Mouse (Mus musculus) stomach, embryonic 16.5 days (tissue): Measurements from ENCODE around the gene Mroh2a. TPM values are rescaled to one million over a fixed set of nuclear protein-coding genes. Genes with fewer than 3 reads are reported as not detected.

ENCODE experiments used
- ATAC-seq: fragments of 200-750 bp; cut with Nextera tagmentation; 2 replicates; pipeline ENCODE4 v1.8.0; 2017; ENCODE audit warnings: moderate number of reproducible peaks, moderate TSS enrichment; ENCODE audit not compliant: insufficient read depth, low FRiP score
- H3K27ac ChIP-seq: fragments of 300-500 bp; sonication (generic); 2 replicates; pipeline ENCODE4 v1.5.1; 2014; ENCODE audit warnings: low read length
- H3K27me3 ChIP-seq: fragments of 300-500 bp; sonication (generic); 2 replicates; pipeline ENCODE4 v1.6.1; 2014; ENCODE audit warnings: low read length, control low read depth, mixed read lengths; ENCODE audit not compliant: control insufficient read depth, insufficient read depth
- H3K36me3 ChIP-seq: fragments of 300-500 bp; sonication (generic); 2 replicates; pipeline ENCODE4 v1.6.1; 2014; ENCODE audit warnings: low read length; ENCODE audit not compliant: control insufficient read depth, insufficient read depth
- H3K4me1 ChIP-seq: fragments of 300-500 bp; sonication (generic); 2 replicates; pipeline ENCODE4 v1.6.1; 2014; ENCODE audit warnings: low read length, control low read depth, mixed read lengths; ENCODE audit not compliant: control insufficient read depth, insufficient read depth
- H3K4me2 ChIP-seq: fragments of 300-500 bp; sonication (generic); 2 replicates; pipeline ENCODE4 v1.6.1; 2014; ENCODE audit warnings: low read depth, low read length, mixed read lengths
- H3K4me3 ChIP-seq: fragments of 300-500 bp; sonication (generic); replicated peaks from 2 replicates; pipeline ENCODE4 v1.5.1; 2014; ENCODE audit warnings: mild to moderate bottlenecking, low read length
- H3K9ac ChIP-seq: fragments of 300-500 bp; sonication (generic); 2 replicates; pipeline ENCODE4 v1.6.1; 2014; ENCODE audit warnings: low read length
- H3K9me3 ChIP-seq: fragments of 300-500 bp; sonication (generic); replicated peaks from 2 replicates; pipeline ENCODE4 v1.6.1; 2016; ENCODE audit warnings: low read length, control low read depth; ENCODE audit not compliant: control insufficient read depth
- WGBS: fragments of 180-500 bp; shearing (Covaris S2); extraction: QIAGEN DNeasy Blood & Tissue Kit; methylation state at CpG from one replicate; pipeline ENCODE4 v1.1.7; 2014; 5-methylcytosine and 5-hydroxymethylcytosine counted together
- polyA plus RNA-seq: library from polyadenylated mRNA; unstranded; fragments of >200 nt; fragmentation: Nextera tagmentation; extraction: Ambion mirVana; gene quantifications from 2 replicates; pipeline ENCODE4 v1.2.1, GENCODE M21; 2015

The Mroh2a gene
- polyA plus RNA-seq, 1 experiment from 2014 or later, result 1.6 TPM

- Histone ChIP-seq H3K4me1 (peaks cover 12% of the 10 kb centered on the region; the same call in 1 of the 2 replicates), H3K9ac (no peak overlapping the region), H3K4me3 (no peak overlapping the region), H3K9me3 (no peaks in the 10 kb centered on the region), H3K36me3 (peaks cover 92% of the 10 kb centered on the region), H3K27ac (no peak overlapping the region), H3K4me2 (no peak overlapping the region), H3K27me3 (no peaks in the 10 kb centered on the region)
- WGBS, result 78% methylated on average over 4 of the region's 4 CpGs
- no peak for ATAC-seq
These were observed 38.1 kb downstream of the Mroh2a start for GRCm38 (mm10) chr1:88264869-88265240.

GRCm38 (mm10) chr1:88266123-88266522, 39.3 kb downstream of the Mroh2a start:
- peaks cover 89% of the 10 kb centered on the region for H3K36me3 ChIP-seq
- H3K4me1 ChIP-seq, result peaks cover 9% of the 10 kb centered on the region; the same call in 1 of the 2 replicates
- H3K9me3 ChIP-seq, result no peaks in the 10 kb centered on the region
- H3K27ac ChIP-seq, result no peak overlapping the region
- H3K4me3 ChIP-seq, result no peak overlapping the region
- H3K9ac ChIP-seq, result no peak overlapping the region
- 89% methylated on average over 13 of the region's 13 CpGs for WGBS
- no peaks in the 10 kb centered on the region for H3K27me3 ChIP-seq
- no peak for ATAC-seq
- no peak overlapping the region for H3K4me2 ChIP-seq

GRCm38 (mm10) chr1:88267489-88267888, 40.7 kb downstream of the Mroh2a start:
- H3K4me1 ChIP-seq, result peaks cover 2% of the 10 kb centered on the region; the same call in 1 of the 2 replicates
- H3K27ac ChIP-seq, result no peak overlapping the region
- no peak for ATAC-seq
- H3K36me3 ChIP-seq, result peaks cover 84% of the 10 kb centered on the region
- H3K27me3 ChIP-seq, result no peaks in the 10 kb centered on the region
- no peak overlapping the region for H3K9ac ChIP-seq
- H3K4me3 ChIP-seq, result no peak overlapping the region
- H3K4me2 ChIP-seq, result no peak overlapping the region
- no peaks in the 10 kb centered on the region for H3K9me3 ChIP-seq
- WGBS, result 91% methylated on average over 6 of the region's 6 CpGs

- Histone ChIP-seq H3K36me3 (peaks cover 79% of the 10 kb centered on the region), H3K27ac (no peak overlapping the region), H3K9ac (no peak overlapping the region), H3K9me3 (no peaks in the 10 kb centered on the region), H3K4me2 (no peak overlapping the region), H3K4me3 (no peak overlapping the region), H3K4me1 (no peaks in the 10 kb centered on the region), H3K27me3 (no peaks in the 10 kb centered on the region)
- 86% methylated on average over 6 of the region's 6 CpGs for WGBS
- ATAC-seq, result no peak
These were observed 41.3 kb downstream of the Mroh2a start for GRCm38 (mm10) chr1:88268070-88268469.

GRCm38 (mm10) chr1:88269539-88270309, 42.9 kb downstream of the Mroh2a start:
- no peak overlapping the region for H3K9ac ChIP-seq
- no peaks in the 10 kb centered on the region for H3K9me3 ChIP-seq
- peaks cover 78% of the 10 kb centered on the region for H3K36me3 ChIP-seq
- no peak for ATAC-seq
- H3K27ac ChIP-seq, result no peak overlapping the region
- WGBS, result 89% methylated on average over 12 of the region's 12 CpGs
- H3K4me3 ChIP-seq, result no peak overlapping the region
- H3K27me3 ChIP-seq, result no peaks in the 10 kb centered on the region
- no peak overlapping the region for H3K4me2 ChIP-seq
- H3K4me1 ChIP-seq, result no peaks in the 10 kb centered on the region

- 64% methylated on average over 4 of the region's 4 CpGs for WGBS
- no peak for ATAC-seq
- H3K4me3 ChIP-seq, result no peak overlapping the region
- H3K9me3 ChIP-seq, result no peaks in the 10 kb centered on the region
- H3K27ac ChIP-seq, result no peak overlapping the region
- peaks cover 22% of the 10 kb centered on the region for H3K4me1 ChIP-seq
- H3K4me2 ChIP-seq, result no peak overlapping the region
- no peak overlapping the region for H3K9ac ChIP-seq
- H3K27me3 ChIP-seq, result no peaks in the 10 kb centered on the region
- H3K36me3 ChIP-seq, result peaks cover 50% of the 10 kb centered on the region
These were observed 46.1 kb downstream of the Mroh2a start for GRCm38 (mm10) chr1:88272851-88273250.

- Histone ChIP-seq H3K9ac (no peak overlapping the region), H3K27ac (no peak overlapping the region), H3K27me3 (no peaks in the 10 kb centered on the region), H3K9me3 (no peaks in the 10 kb centered on the region), H3K4me3 (no peak overlapping the region), H3K4me2 (no peak overlapping the region), H3K4me1 (peaks cover 25% of the 10 kb centered on the region), H3K36me3 (peaks cover 46% of the 10 kb centered on the region)
- no peak for ATAC-seq
- WGBS, result 96% methylated on average over 3 of the region's 3 CpGs
These were observed 46.5 kb downstream of the Mroh2a start for GRCm38 (mm10) chr1:88273326-88273725.

GRCm38 (mm10) chr1:88273832-88274231, 47.0 kb downstream of the Mroh2a start:
- 86% methylated on average over 4 of the region's 4 CpGs for WGBS
- Histone ChIP-seq H3K4me3 (no peak overlapping the region), H3K27me3 (no peaks in the 10 kb centered on the region), H3K9ac (no peak overlapping the region), H3K36me3 (peaks cover 40% of the 10 kb centered on the region), H3K27ac (no peak overlapping the region), H3K4me1 (peaks cover 25% of the 10 kb centered on the region), H3K4me2 (no peak overlapping the region), H3K9me3 (no peaks in the 10 kb centered on the region)
- ATAC-seq, result no peak

GRCm38 (mm10) chr1:88274371-88275077, 47.7 kb downstream of the Mroh2a start:
- Histone ChIP-seq H3K9me3 (no peaks in the 10 kb centered on the region), H3K27me3 (no peaks in the 10 kb centered on the region), H3K9ac (no peak overlapping the region), H3K4me3 (no peak overlapping the region), H3K4me1 (peaks cover 30% of the 10 kb centered on the region), H3K36me3 (peaks cover 34% of the 10 kb centered on the region), H3K27ac (no peak overlapping the region), H3K4me2 (no peak overlapping the region)
- 72% methylated on average over 11 of the region's 11 CpGs for WGBS
- no peak for ATAC-seq
